Mouse (Mus musculus): Measurements from ENCODE around the gene Bpgm.
A peak's percentile ranks its signal among the peaks of the same experiment; 100 is the strongest.

The Bpgm gene

DNA sequence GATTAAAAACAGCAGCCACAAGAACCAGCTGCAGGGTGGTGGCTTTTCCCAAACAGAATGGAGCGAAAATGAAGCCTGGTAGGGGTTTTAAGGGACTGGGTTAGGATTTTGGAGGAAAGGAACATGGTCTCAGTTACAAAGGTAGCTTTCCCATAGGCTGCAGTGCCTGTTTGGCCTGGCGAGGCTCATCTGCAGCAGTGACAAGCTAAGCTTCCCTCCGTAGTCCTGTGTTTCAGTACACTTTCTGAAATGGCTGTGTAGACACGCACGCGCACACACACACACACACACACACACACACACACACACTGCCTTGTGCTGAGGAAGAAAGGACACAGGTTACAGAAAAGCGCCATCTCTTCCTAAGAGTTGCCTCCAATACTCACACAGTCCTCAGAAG is 7.8 kb downstream of the Bpgm start:
- DNase-seq (ENCODE audit: low spot score in 2 of 2), result no peak

GRCm38 (mm10) chr6:34486071-34486626 is 10.1 kb downstream of the Bpgm start:
- DNase-seq (ENCODE audit: low spot score in 2 of 2), result no peak

DNA sequence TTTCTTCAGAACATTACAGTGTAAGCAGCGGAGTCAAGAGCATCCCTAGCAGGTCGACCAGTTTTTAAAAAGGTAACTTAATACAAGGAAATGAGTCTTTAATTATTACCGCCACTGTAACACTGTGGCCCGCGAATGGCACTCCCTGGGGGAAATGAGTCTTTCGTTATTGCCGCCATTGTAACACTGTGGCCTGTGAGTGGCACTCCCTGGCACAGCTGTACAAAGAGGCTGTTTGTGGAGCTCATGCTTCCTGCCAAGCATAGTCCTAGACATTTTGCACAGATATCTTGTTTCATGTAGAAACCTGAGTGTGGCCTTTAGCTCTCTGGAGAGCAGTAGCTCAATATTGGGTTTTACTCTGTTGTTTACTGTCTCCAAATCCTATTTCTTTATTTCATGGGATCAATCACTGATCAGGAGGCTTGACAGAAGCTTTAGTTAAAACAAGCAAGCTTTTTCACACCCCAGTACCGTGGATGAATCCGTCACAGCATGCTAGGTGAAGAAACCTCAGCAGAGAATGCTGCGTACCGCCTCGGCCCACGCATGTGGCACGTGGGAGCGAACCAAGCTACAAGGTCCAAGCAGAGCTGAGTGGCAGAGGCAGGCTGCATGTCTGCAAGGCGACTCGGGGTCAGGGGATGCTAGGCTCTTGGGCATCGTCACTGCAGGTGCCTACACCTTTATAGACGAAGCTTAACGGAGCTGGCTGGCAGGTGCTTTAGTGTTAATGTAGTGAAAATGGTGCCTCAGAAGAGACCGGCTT is 17.5 kb downstream of the Bpgm start:
- no peak for DNase-seq (ENCODE audit: low spot score in 2 of 2)

GRCm38 (mm10) chr6:34495140-34495551 is 19.1 kb downstream of the Bpgm start:
- DNase-seq (ENCODE audit: low spot score in 2 of 2), result no peak

DNA sequence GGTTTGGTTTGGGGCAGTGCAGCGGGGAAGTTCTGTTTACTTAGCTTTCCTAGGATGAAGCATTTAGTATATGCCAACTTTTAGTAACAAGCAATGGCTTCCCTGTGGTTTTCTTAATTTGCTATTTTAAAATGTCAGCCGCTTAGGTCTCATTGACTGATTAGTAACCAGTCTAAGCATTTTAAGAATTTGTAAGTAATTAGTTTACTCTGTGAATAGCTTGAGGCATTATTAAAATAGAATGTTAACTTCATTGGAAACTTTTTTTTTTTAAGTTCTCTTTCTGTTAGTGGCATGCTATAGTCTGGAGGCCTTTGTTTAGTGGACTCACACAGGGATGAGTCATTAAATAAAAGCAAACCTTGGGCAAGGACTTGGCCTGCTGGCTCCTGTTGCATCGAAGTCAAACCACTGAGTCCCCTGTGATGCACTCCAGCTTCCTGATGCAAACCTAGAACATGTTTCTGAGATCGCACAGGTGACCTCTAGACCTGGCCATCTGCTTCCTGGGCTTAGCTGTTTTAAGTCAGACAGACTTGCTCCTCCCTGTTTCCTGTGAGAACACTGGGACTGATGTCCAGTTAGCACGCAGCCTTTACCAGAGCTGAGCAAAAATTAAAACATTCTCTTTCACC is 22.1 kb downstream of the Bpgm start:
- no peak for DNase-seq (ENCODE audit: low spot score in 2 of 2)

DNA sequence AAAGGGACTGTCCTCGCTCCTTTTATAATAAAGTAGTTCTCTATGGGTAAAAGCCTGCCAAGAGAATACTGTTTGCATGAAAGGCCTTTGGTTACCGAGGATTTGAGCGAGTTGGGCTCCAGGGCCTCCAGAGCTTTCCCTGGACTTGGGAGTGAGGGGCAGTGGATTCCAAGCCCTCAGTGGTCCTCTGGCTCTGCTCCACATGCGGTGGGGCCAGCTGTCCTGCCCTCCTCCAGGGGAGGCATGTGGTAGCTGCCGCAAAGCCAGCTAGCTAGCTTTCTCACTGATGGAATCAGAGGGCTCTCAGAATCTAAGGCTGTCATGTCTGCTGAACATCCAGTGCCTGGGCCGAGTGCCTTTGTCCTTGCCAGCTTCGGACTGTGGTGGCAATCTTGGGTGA is 26.3 kb downstream of the Bpgm start:
- DNase-seq (ENCODE audit: low spot score in 2 of 2), result no peak

GRCm38 (mm10) chr6:34505957-34506356 is 29.9 kb downstream of the Bpgm start:
- peak in 1 of 2 experiments; percentile 34 for DNase-seq (ENCODE audit: low spot score in 2 of 2)

GRCm38 (mm10) chr6:34507581-34507980 is 31.6 kb downstream of the Bpgm start:
- no peak for DNase-seq (ENCODE audit: low spot score in 2 of 2)

DNA sequence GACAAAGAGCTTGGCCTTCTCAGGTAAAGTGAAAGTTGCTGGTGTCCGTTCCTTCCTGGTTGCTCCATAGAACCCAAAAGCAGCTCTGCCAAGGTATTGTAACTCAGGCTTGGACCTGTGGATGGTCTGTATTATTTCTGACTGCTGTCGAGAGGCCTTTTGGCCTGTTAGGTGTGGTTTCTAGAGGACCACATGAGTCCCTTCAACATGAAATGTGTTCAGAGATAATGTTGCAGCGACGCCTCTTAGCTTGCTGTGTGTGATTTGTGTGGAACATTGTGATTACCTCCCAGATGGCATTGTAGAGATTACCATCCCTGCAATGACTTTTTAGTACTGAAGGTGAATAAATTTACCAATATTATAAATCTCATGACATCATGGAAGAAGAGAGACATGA is 32.0 kb downstream of the Bpgm start:
- DNase-seq (ENCODE audit: low spot score in 2 of 2), result no peak

DNA sequence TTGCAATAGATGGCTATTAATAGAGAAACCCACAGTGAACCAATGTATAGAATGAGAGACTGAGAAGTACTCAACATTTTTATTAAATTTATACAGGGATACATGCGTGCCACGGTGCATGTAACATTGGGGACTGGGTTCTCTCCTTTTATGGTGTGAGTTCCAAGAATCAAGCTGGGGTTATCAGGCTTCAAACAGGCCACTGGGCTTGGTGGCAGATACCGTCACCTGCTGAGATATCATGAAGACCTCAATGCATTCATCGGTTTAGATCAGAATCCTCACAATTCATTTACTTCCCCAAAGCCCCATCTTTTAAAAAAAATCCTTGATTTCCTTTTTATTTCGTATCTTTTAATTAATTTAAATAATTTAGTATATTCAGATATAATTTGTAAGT is 34.3 kb downstream of the Bpgm start:
- no peak for DNase-seq (ENCODE audit: low spot score in 2 of 2)

DNA sequence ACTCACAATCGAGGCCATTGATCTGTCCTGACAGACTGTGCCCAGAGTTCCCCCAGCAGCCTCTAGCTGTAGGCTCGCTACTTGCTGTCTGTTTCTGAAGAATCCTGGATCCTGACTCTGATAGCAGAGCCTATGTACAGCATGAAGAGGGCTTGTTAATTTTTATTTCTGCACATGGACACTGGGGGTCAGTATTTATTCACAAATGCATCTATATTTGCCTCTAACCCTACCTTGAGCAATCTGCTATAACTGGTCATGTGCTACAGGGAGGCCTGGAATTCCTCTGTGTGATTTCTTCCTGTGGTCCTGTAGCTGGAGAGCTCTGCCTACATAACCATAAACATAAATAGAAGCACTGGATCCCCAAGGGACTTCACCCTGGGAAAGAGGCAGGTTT is 35.4 kb downstream of the Bpgm start:
- peak in 1 of 2 experiments; percentile 20 for DNase-seq (ENCODE audit: low spot score in 2 of 2)

DNA sequence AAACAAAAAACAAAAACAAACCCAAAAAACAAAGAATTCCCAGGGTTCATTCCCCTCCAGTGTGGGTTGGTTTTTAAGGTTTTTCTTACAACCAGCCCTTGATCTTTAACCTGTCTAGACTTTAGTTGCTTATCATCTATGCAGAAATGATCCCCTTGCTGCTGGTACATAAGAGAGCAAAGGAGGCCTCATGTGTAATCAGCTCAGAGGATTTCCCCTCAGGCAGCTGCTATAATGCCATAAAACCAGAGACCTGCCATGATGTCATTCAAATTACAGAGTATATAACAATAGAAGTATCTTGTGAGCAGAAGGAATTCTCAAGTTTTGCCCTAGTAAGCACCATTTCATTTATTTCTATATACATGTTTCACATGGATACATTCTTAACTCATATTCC is 36.7 kb downstream of the Bpgm start:
- no peak for DNase-seq (ENCODE audit: low spot score in 2 of 2)

DNA sequence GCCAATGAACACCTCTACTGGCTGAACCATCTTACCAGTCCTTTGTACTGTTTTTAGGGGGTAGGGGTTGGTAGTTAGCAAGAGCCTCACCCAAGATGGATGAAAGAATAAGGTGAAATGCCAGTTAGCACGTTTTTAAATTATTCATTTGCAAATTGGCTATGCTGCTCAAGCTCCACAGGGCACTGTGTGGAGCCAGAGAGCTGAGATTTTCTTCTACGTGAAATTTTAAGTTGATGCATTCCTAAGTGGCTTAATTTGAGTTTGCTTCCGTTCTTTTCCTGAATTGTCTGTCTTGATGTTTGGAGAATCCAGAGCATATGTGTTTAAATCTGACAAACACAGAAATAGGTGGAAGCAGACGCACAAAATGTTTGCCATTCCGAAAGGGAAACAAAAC is 38.6 kb downstream of the Bpgm start:
- peak in 1 of 2 experiments; percentile 40 for DNase-seq (ENCODE audit: low spot score in 2 of 2)

DNA sequence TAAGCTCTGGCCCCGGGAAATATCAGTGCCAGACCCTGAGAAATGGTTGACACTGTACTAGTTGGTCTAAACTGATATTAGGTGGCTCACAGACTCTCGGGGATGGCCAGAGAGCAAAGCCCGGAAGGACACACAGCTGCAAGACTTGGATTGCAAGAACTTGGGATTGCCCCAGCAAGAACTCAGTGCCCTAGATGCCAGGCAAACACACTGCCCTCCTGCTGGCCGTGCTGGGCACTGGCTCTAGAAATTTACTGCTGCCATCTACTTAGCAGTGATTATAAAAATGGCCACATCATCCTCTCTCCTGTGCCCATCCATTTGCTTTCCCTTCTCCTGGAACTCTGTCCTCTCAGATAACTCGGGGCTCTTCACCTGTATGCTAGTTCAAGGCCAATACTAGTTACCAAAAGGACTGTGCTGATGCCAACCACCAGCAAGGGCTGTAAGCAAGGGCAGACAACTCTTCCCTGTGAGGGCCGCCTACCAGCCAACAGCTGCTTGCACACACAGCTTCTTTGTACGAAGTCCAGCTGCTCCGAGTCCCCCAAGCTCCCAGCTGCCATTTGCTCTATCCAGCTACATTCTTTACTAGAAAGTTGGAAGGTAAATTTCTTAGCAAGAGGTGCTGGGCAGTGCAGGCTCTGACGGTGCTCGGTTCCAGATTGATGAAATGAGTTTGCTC is 39.2 kb downstream of the Bpgm start:
- DNase-seq (ENCODE audit: low spot score in 2 of 2), result peak in 1 of 2 experiments; percentile 13

DNA sequence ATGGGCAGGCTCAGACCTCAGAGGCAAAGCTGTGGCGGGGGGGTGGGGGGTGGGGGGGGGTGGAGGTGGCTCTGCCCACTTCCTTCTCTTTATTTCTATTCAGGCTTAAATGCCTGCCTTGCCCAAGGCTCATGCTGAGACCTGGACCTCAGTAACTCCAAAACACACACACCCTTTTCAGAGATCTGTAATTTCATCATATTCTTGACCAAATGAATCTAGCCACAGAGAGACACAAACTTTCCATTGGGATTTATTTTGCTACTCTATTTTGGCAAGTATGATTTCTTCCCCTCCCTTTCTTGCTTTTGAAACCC is 39.7 kb downstream of the Bpgm start:
- DNase-seq (ENCODE audit: low spot score in 2 of 2), result no peak

DNA sequence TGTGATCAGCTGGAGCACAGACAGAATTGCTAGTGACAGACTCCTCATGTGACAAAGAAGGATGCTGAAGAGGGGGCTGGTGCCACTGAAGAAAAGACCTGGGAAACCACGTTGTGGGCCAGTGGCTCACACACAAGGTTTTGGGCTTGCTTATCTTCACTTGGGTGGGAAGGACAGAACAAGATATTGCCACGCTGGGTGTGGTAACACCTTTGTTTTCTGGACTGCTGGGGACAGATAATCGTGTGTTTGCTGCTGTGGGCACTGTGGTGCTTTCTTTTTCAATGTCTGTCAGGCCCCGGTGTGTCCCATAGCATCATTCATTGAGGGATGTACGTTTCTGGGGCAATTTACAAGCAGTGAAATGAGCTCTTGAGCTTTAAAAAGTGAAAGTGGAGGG is 41.7 kb downstream of the Bpgm start:
- DNase-seq (ENCODE audit: low spot score in 2 of 2), result no peak

- no peak for DNase-seq (ENCODE audit: low spot score in 2 of 2)
Measured at GRCm38 (mm10) chr6:34519087-34519486, 43.1 kb downstream of the Bpgm start.

GRCm38 (mm10) chr6:34520491-34520890 is 44.5 kb downstream of the Bpgm start:
- DNase-seq (ENCODE audit: low spot score in 2 of 2), result no peak

DNA sequence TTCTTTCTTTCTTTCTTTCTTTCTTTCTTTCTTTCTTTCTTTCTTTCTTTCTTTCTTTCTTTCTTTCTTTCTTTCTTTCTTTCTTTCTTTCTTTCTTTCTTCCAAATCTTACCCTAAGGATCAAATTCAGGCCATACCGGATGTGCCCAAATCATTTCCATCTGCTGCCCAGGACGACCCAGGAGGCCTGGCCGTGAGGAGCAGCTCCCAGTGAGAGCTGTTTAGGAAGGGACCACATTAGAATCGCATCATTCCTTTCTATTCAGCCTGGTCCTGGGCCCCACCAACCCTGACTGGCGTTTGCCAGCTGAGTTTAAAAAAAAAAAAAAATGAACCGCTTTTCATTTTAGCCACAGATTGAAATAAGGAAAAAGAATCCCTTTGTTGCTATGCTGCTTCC is 44.9 kb downstream of the Bpgm start:
- DNase-seq (ENCODE audit: low spot score in 2 of 2), result no peak

DNA sequence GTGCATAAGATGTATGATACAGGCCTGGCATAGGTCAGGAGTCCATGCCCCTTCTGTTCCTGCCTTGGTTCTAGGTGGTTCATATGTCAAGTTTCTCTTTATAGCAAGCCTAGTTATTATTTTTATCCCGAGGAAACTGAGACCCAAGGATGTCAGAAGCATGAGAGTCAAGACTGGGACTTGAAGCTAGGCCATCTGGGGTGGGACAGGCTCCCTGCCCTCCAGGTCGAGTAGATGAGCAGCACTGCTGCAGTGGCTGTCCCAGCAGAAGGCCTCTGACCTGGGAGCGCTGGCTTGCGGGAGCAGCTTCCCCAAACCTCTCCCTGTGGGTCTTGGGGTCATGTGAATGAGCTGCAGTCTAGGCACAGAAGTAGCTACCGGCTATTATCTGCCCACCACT is 47.5 kb downstream of the Bpgm start:
- DNase-seq (ENCODE audit: low spot score in 2 of 2), result no peak

GRCm38 (mm10) chr6:34525499-34525924 is 49.5 kb downstream of the Bpgm start:
- DNase-seq (ENCODE audit: low spot score in 2 of 2), result no peak

DNA sequence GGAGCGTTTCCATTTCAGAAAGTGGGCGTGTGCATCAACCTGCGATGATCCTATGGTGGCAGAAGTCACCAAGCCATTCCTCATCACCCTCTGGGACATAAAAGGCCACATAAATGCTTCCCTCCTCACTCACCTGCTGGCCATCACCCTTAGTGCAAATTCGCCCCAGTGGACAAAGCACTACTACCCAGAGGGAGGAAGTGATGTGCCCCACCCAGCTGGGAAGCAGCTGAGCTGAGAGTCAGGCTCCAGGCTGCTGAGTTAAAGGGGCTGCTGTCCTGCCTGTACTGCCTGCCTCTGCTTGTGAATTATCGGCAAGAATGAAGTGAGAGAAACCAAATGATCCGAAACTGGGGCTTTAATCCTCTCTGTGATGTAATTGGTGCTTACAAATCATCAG is 49.9 kb downstream of the Bpgm start:
- no peak for DNase-seq (ENCODE audit: low spot score in 2 of 2)

- no peak for DNase-seq (ENCODE audit: low spot score in 2 of 2)
Measured at GRCm38 (mm10) chr6:34526389-34526788, 50.4 kb downstream of the Bpgm start.
